Mouse (Mus musculus) lung, embryonic 16.5 days (tissue): Measurements from ENCODE around the gene Tia1. TPM values are rescaled to one million over a fixed set of nuclear protein-coding genes. Genes with fewer than 3 reads are reported as not detected.

Experiments used
- ATAC-seq: fragments of 200-750 bp; cut with Nextera tagmentation; 2 replicates; pipeline ENCODE4 v1.8.0; 2017; ENCODE audit warnings: low read depth, mild to moderate bottlenecking, moderate library complexity
- H3K27ac ChIP-seq: fragments of 300-500 bp; sonication (generic); 2 replicates; pipeline ENCODE4 v1.5.1; 2014; ENCODE audit warnings: mild to moderate bottlenecking, control low read depth, low read length
- H3K27me3 ChIP-seq: fragments of 300-500 bp; sonication (generic); 2 replicates; pipeline ENCODE4 v1.6.1; 2014; ENCODE audit warnings: low read depth, low read length, mixed read lengths; ENCODE audit not compliant: control insufficient read depth, insufficient read depth
- H3K36me3 ChIP-seq: fragments of 300-500 bp; sonication (generic); 2 replicates; pipeline ENCODE4 v1.6.1; 2014; ENCODE audit warnings: low read length; ENCODE audit not compliant: control insufficient read depth, insufficient read depth
- H3K4me1 ChIP-seq: fragments of 300-500 bp; sonication (generic); replicated peaks from 2 replicates; pipeline ENCODE4 v1.6.1; 2014; ENCODE audit warnings: low read length, mixed read lengths; ENCODE audit not compliant: control insufficient read depth, insufficient read depth
- H3K4me2 ChIP-seq: fragments of 300-500 bp; sonication (generic); 2 replicates; pipeline ENCODE4 v1.6.1; 2014; ENCODE audit warnings: low read depth, low read length, control low read depth
- H3K4me3 ChIP-seq: fragments of 300-500 bp; sonication (generic); 2 replicates; pipeline ENCODE4 v1.5.1; 2014; ENCODE audit warnings: mild to moderate bottlenecking, low read length, control low read depth
- H3K9ac ChIP-seq: fragments of 300-500 bp; sonication (generic); 2 replicates; pipeline ENCODE4 v1.6.1; 2014; ENCODE audit warnings: low read length, control low read depth
- H3K9me3 ChIP-seq: fragments of 300-500 bp; sonication (generic); 2 replicates; pipeline ENCODE4 v1.6.1; 2016; ENCODE audit warnings: low read length; ENCODE audit not compliant: control insufficient read depth
- WGBS: fragments of 180-500 bp; shearing (Covaris S2); extraction: QIAGEN DNeasy Blood & Tissue Kit; methylation state at CpG from one replicate; pipeline ENCODE4 v1.1.7; 2014; 5-methylcytosine and 5-hydroxymethylcytosine counted together
- polyA plus RNA-seq: library from polyadenylated mRNA; unstranded; fragments of >200 nt; fragmentation: Nextera tagmentation; extraction: Ambion mirVana; gene quantifications from 2 replicates; pipeline ENCODE4 v1.2.1, GENCODE M21; 2015

Gene Tia1
- polyA plus RNA-seq, 1 experiment from 2014 or later, result 177 TPM

GRCm38 (mm10) chr6:86480189-86480831 lies 76.3 kb downstream of the Tia1 start:
- Histone ChIP-seq H3K27ac (peak overlapping the region; percentile 92), H3K36me3 (no peaks in the 10 kb centered on the region), H3K4me2 (peak overlapping the region; percentile 54), H3K9ac (peak overlapping the region; percentile 62), H3K9me3 (no peaks in the 10 kb centered on the region), H3K27me3 (no peaks in the 10 kb centered on the region), H3K4me1 (peaks cover 20% of the 10 kb centered on the region), H3K4me3 (peak overlapping the region; percentile 24)
- peak; percentile 58 for ATAC-seq
- WGBS, result 20% methylated on average over 9 of the region's 9 CpGs

DNA sequence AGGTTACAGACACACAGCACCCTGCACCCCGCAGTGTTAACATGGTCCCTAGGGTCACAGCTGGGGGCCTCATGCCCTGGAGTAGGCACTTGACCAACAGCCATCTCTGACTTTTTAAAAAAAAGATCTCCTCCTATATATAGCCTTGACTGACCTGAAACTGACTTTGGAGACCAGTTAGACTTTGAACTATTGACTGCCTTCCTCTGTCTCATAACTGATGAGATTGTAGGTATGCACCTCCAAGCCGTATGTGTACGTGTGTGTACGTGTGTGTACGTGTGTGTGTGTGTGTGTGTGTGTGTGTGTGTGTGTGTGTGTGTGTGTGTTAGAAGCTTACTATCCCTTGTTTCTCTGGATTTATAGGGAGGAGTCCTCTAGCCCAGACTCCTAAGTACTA lies 77.9 kb downstream of the Tia1 start:
- Histone ChIP-seq H3K27ac (no peak overlapping the region), H3K9ac (no peak overlapping the region), H3K27me3 (no peaks in the 10 kb centered on the region), H3K4me3 (no peak overlapping the region), H3K4me2 (no peak overlapping the region), H3K36me3 (no peaks in the 10 kb centered on the region), H3K4me1 (peaks cover 12% of the 10 kb centered on the region), H3K9me3 (no peaks in the 10 kb centered on the region)
- ATAC-seq, result no peak
- 89% methylated on average over 5 of the region's 5 CpGs for WGBS

Other genes with a start within 250 kb of the Tia1 start
- 3.8 and 4.3 TPM in 2 replicates for gene Tgfa, start 209.0 kb upstream of the Tia1 start, polyA plus RNA-seq
- gene Fam136a, start 38.6 kb upstream of the Tia1 start, polyA plus RNA-seq, result 91.8 and 98.7 TPM in 2 replicates
- gene Snrpg, start 32.9 kb upstream of the Tia1 start, polyA plus RNA-seq, result 522 and 523 TPM in 2 replicates
- gene Pcyox1, start 7.1 kb upstream of the Tia1 start, polyA plus RNA-seq, result 85.4 and 88.9 TPM in 2 replicates
- gene Gm44790, start 22.4 kb downstream of the Tia1 start, polyA plus RNA-seq, result not detected in 2 replicates
- 23.8 and 26.7 TPM in 2 replicates for gene C87436, start 34.2 kb downstream of the Tia1 start, polyA plus RNA-seq
- 168 and 192 TPM in 2 replicates for gene Pcbp1, start 122.1 kb downstream of the Tia1 start, polyA plus RNA-seq
- gene Asprv1, start 223.9 kb downstream of the Tia1 start, polyA plus RNA-seq, result 1.0 and 5.3 TPM in 2 replicates